17 mouse cellular contexts compared by ENCODE assay signal in genomic region chr17:52251284-52251683, GRCm38 (mm10).
"Had no signal": no experiment of that assay in that cellular context is flagged by ENCODE, and none has a peak within 500 bp of the region (broad histone marks: within the 10 kb centered on the region; RNA-seq: fewer than 3 reads in every experiment).

No protein-coding gene starts in this region.

- H3K27ac ChIP-seq: lung, embryonic 15.5 days; macrophage; midbrain, embryonic 13.5 days; midbrain, embryonic 15.5 days; neural tube, embryonic 12.5 days; stomach, embryonic 15.5 days; stomach, postnatal 0 days had no signal

- DNase-seq: liver, postnatal 0 days; lung, adult 2 months; lung, postnatal 14 days; lung, postnatal 36 days; right cerebral cortex, postnatal 14 days; thymus, adult 18-20 months; thymus, postnatal 14 days; thymus, postnatal 36 days had no signal

- H3K4me3 ChIP-seq: lung, embryonic 15.5 days; megakaryocyte, embryonic 14.5 days; midbrain, embryonic 13.5 days; midbrain, embryonic 15.5 days; neural tube, embryonic 12.5 days; stomach, embryonic 15.5 days had no signal

- ATAC-seq: liver, postnatal 0 days; lung, postnatal 0 days; midbrain, embryonic 13.5 days; midbrain, embryonic 15.5 days had no signal
